Mouse (Mus musculus) kidney, adult 2 months (tissue): ENCODE results near the gene Haghl. TPM values are rescaled to one million over a fixed set of nuclear protein-coding genes. Genes with fewer than 3 reads are reported as not detected.
A peak's percentile ranks its signal among the peaks of the same experiment; 100 is the strongest.

Source experiments
- DNase-seq: peaks from one replicate; pipeline ENCODE4 v3.0.0; 2021
- H3K27ac ChIP-seq: fragments of 200-500 bp; 2 replicates; pipeline ENCODE4 v1.5.1; 2012; ENCODE audit warnings: low read depth, low read length, control low read depth, inconsistent platforms; ENCODE audit not compliant: insufficient read depth
- H3K27me3 ChIP-seq: fragments of 200-500 bp; replicated peaks from 2 replicates; pipeline ENCODE4 v1.6.1; 2012; ENCODE audit warnings: mild to moderate bottlenecking, moderate library complexity, low read length, inconsistent platforms; ENCODE audit not compliant: control insufficient read depth, insufficient read depth
- H3K36me3 ChIP-seq: fragments of 200-500 bp; 2 replicates; pipeline ENCODE4 v1.6.1; 2012; ENCODE audit warnings: mild to moderate bottlenecking, moderate library complexity, low read length, inconsistent platforms; ENCODE audit not compliant: control insufficient read depth, insufficient read depth
- H3K4me1 ChIP-seq: fragments of 200-500 bp; 2 replicates; pipeline ENCODE4 v1.6.1; 2011; ENCODE audit warnings: low read length; ENCODE audit not compliant: control insufficient read depth, insufficient read depth
- H3K4me3 ChIP-seq: fragments of 200-500 bp; 2 replicates; pipeline ENCODE4 v1.5.1; 2011; ENCODE audit warnings: mild to moderate bottlenecking, low read depth, low read length, control low read depth; ENCODE audit not compliant: insufficient read depth
- CTCF ChIP-seq: fragments of 200-500 bp; conservative IDR thresholded peaks from 2 replicates; pipeline ENCODE4 v1.5.1; 2011; ENCODE audit warnings: low read depth, mild to moderate bottlenecking, control low read depth, low read length, moderate library complexity, mixed read lengths; ENCODE audit not compliant: insufficient read depth, insufficient read length
- POLR2A ChIP-seq: fragments of 200-500 bp; IDR thresholded peaks from one replicate; pipeline ENCODE4 v1.6.1; 2011; ENCODE audit warnings: low read depth, low read length, control low read depth
- WGBS: fragments of 180-500 bp; shearing (Covaris S2); methylation state at CpG from one replicate; pipeline ENCODE4 v1.1.7; 2018; 5-methylcytosine and 5-hydroxymethylcytosine counted together
- polyA plus RNA-seq: library from polyadenylated mRNA; depleted of rRNA; stranded (reverse); fragments of >200 nt; gene quantifications from 2 replicates; pipeline ENCODE4 v1.2.3, GENCODE M21; 2012

Haghl gene
- polyA plus RNA-seq, 1 experiment: 58.9 TPM

DNA sequence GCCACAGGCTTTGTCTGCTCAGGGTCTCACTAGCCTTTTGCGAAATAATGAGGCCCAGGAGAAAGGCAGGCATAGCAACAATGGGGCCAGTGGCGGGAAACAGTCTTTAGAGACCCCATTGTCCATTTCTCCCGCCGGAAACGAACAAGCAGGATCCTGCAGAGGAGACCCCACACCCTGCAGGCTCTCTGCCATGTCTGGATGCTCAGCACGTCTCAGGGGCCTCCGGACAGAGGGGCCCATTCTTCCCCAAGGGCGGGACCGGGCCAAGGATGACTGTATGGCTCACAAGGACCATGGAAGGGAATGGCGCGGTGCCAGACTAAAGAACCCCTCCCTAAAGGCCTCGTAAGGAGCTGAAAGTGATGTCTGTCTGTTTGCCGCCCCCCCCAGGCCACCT lies 8.7 kb upstream of the Haghl start:
- no peaks in the 10 kb centered on the region for H3K27me3 ChIP-seq
- no peak for DNase-seq
- peaks cover 9% of the 10 kb centered on the region; the same call in 1 of the 2 replicates for H3K4me1 ChIP-seq
- H3K36me3 ChIP-seq: no peaks in the 10 kb centered on the region
- 88% methylated on average over 13 of the region's 13 CpGs for WGBS
- no peak for TF ChIP-seq POLR2A
- H3K27ac ChIP-seq: no peak overlapping the region
- no peak overlapping the region for H3K4me3 ChIP-seq

- DNase-seq: peak; percentile 91
- no peak for TF ChIP-seq CTCF
- no peak for TF ChIP-seq POLR2A
- H3K4me1 ChIP-seq: peaks cover 9% of the 10 kb centered on the region; the same call in 1 of the 2 replicates
- under 1% methylated on average over 14 of the region's 14 CpGs for WGBS
- no peaks in the 10 kb centered on the region for H3K36me3 ChIP-seq
- peak within 1 kb of the TSS; percentile 94 for H3K4me3 ChIP-seq
- H3K27me3 ChIP-seq: no peaks in the 10 kb centered on the region
- peak within 1 kb of the TSS; percentile 83 for H3K27ac ChIP-seq
These were observed 7.1 kb upstream of the Haghl start, which contains the start of gene Fam173a for GRCm38 (mm10) chr17:25792615-25793014. Fam173a (minus strand) TSS chr17:25792901.

DNA sequence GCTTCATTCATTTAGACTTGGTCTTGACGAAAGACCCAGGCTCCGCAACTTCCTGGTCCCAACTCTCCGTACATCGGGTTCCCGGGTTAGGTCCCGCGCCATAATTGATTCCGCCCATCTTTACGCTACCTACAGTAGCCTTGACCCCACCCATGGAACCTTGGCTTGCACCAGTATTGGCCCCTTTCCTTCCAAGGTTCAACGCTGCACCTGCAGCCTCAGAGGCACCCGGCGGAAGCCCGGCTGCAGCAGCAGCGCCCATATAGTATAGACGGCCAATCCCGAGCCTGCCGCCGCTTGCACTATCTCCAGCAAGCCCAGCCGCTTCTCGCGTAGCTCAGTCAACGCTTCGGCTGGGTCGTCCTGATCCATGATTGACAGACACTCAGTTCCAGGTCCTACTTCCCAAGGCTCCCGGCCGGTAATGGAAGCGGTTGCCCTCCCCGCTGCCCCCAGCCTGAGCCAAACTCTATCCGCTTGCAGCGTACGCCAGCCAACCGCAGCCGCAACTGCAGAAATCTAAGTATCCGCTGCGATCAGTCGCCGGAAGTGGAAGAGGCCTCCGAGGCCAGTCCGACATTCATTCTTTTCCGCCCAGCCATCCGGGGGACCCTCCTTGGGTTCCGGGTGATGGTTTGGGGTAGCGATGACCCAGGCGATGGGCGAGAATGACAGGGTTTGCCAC lies 6.5 kb upstream of the Haghl start:
- TF ChIP-seq POLR2A: no peak
- TF ChIP-seq CTCF: no peak
- Histone ChIP-seq H3K36me3 (no peaks in the 10 kb centered on the region), H3K4me1 (peaks cover 6% of the 10 kb centered on the region; the same call in 1 of the 2 replicates), H3K27ac (peak overlapping the region; percentile 83), H3K27me3 (no peaks in the 10 kb centered on the region), H3K4me3 (peak overlapping the region; percentile 94)
- DNase-seq: peak; percentile 88
- WGBS: under 1% methylated on average over 45 of the region's 45 CpGs

DNA sequence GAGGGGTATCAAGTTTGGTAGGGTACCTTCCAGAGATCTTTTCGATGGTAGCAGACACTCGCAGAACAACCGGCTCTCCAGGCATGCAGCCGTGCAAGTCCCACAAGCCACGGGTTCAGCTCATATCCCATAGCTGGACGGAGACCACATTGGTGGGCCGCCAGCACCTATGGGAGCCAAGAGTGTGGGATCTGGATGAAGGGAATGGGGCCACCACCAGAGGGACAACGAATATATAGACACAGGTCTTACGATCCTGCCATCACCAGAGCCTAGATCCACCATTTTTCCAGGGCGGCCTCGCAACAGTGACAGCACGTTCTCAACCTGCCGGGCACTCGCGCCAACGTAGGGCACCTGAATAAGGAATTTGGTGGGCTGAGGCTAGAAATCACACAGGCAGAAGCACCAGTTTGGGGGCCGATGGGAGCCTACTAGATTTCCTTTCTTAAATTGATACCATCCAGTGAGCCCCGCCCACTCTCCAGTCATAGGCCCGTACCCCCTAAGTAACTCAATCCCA lies 5.9 kb upstream of the Haghl start:
- Histone ChIP-seq H3K36me3 (no peaks in the 10 kb centered on the region), H3K4me3 (peak overlapping the region; percentile 94), H3K4me1 (peaks cover 6% of the 10 kb centered on the region; the same call in 1 of the 2 replicates), H3K27ac (no peak overlapping the region), H3K27me3 (no peaks in the 10 kb centered on the region)
- TF ChIP-seq CTCF: no peak
- no peak for TF ChIP-seq POLR2A
- 23% methylated on average over 19 of the region's 19 CpGs for WGBS
- DNase-seq: no peak

DNA sequence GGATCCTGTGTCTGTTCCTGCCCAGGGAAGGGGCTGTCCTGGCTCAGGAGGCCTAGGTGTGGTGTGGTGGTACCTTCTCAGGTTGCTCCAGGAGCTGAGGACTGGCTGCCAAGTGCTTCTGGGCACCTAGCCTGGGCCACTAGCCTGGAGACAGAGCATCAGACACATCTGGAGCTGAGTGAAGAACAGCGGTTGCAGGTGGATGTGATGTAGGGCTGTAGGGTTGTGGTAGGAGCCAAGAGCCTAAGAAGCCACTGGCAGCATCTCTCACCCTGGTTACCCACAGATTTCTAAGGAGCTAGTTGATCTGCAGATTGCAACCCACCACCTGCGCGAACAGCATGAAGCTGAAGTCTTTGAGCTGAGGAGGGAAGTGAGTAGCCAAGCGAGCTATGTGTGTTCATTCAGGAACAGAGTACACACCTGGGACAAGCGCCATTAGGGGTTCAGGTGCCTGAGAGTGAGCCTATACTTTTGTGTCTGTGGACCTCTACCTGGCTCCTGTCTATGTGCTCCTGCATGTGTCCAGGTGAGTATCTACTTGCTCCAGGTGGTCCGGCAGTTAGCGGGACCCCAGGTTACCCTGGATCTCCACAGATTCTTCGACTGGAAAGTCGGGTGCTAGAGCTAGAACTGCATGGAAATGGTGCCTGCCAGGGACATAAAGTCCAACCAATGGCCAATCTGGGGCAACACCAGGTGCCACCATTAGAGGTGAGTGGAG lies 1.5 kb upstream of the Haghl start:
- Histone ChIP-seq H3K36me3 (no peaks in the 10 kb centered on the region), H3K4me3 (no peak overlapping the region), H3K27me3 (no peaks in the 10 kb centered on the region), H3K4me1 (no peaks in the 10 kb centered on the region), H3K27ac (no peak overlapping the region)
- TF ChIP-seq POLR2A (no peak), CTCF (no peak)
- DNase-seq: no peak
- 93% methylated on average over 9 of the region's 9 CpGs for WGBS

DNA sequence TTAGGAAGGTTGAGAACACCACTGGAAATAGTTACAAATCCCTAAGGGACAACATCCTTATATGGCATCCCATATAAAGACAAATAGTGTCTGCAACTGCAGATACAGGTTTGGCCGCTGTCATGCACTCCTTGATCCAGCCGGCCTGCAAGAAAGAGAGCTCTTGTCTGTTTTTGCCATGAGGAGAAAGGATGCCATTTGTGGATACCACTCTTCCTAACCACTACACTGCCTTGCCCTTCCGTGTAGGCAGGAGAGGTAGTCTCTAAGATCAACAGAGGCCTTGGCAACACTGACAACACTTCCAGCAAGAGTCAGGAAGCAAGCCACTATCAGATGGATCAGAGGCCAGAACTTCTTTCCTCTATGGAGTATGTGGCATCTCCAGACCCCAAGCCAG lies 807 bp upstream of the Haghl start, which contains the start of gene Ccdc78:
TSS of gene Ccdc78 (plus strand) at position 301 of the 400 bp plus-strand sequence.
- Histone ChIP-seq H3K27ac (no peak within 1 kb of the TSS), H3K4me1 (no peaks in the 10 kb centered on the region), H3K4me3 (peak within 1 kb of the TSS; percentile 67), H3K27me3 (no peaks in the 10 kb centered on the region), H3K36me3 (no peaks in the 10 kb centered on the region)
- WGBS: 73% methylated on average over 3 of the region's 3 CpGs
- no peak for TF ChIP-seq CTCF
- no peak for TF ChIP-seq POLR2A
- DNase-seq: no peak
